Mouse (Mus musculus) telencephalon, adult 2 months (tissue): ENCODE results near the gene Ptprt.

Experiments
- DNase-seq: peaks from one replicate; pipeline ENCODE4 v3.0.0-alpha.2; 2011; ENCODE audit warnings: low read depth, low spot score

Gene Ptprt

DNA sequence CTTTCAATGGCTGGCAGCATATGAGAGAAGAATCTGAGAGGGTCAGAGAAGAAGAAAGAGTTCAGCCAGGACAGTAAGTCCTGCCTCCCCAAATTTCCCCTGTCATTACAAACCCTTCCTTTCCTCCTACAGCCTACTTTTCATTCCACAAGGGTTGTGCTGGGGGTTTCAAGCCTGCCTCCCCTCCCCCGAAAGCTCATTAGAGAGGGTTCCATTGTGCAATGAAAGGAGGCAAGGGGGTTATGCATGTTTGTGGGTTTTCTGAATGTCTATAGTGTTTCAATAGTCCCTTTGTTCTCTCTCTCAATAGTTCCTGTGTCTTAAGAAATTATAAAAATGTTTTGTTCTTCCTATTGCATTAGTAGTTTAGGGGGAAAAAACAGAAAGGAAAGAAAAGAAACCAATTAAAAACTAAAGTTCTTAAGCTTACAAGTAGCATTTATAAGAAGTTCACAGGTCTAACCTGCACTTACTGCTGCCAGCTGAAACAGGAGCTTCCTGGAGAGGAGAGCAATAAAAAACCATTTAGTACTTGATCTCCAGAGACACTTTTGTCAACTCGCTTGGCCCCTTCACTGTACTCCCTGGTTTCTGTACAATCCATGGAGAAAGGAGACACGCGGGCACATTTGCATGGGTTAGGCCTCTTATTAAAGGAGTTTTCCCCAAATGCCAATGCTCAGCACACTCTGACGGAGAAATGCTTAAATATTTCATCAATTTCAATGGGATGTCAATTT is 247.7 kb downstream of the Ptprt start:
- DNase-seq: peak; percentile 43

DNA sequence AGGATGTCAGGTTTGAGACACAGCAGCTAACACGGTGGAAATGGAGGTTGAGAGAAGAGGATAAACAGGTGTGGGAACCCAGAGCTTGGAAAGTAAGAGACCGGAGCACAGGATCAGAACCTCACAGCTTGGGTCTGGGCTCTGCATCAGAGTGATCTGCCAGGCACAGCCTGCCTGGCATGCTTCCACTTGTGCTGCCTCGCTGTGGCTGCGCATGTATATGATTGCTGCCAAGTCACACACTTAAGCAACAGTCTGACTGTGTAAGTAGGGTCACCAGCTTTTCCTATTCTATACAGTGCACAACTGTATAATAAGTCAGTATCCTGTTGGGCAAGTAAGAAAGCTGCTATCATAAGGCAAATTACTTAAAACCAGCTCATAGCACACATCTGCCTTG is 249.9 kb downstream of the Ptprt start:
- no peak for DNase-seq

DNA sequence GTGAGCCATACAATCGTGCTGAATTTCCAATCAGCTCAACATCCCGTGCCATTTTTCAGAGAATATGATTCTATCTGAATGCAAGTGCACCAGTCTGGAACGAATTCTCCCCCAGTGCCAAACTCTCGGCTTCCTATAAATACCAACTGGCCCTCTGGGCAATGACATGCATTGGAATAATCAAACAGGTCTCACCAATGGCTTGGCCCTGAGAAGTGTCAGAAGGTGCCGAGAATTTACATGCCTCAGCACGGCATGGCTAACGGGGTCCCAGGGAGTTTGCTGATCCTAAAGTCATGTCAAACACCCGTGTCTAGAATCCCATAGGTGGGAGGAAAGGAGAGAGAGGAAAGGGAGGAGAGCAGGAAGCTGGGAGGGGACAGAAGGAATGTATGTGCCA is 251.7 kb downstream of the Ptprt start:
- no peak for DNase-seq

DNA sequence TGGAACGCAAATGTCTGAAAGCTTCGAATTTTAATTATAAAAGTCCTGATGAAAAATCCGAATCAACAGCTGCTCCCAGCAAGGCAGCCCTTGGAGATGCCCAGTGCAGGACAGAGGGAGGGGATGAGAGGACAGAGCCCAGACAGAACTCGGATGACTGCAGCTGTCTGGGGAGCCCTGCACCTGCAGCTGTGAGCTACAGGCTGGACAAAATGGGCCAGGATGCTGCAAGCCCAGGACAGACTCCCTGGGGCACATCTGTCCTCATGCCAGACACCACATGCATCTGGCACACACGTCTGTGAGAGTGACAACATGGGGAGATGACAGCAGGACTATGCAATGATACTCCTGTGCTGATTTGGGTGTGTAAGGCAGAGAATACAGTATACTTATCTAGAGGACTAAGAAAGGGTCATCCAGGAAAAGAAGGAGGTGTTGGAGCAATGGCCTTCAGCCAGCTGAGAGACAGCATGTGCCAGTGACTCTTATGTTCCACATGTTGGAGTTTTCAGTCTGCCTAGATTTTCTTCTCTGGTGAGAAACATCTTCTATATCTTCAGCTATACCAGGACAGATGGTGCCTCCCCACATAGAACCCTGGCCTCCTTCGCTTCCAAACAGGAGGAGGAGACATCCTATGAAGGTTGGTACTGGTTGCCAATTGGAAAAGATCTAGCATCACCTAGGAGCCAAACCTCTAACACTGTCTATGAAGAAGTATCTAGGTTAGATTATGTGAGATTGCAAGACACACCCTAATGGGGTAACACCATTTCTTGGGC is 259.4 kb downstream of the Ptprt start:
- DNase-seq: peak; percentile 69

DNA sequence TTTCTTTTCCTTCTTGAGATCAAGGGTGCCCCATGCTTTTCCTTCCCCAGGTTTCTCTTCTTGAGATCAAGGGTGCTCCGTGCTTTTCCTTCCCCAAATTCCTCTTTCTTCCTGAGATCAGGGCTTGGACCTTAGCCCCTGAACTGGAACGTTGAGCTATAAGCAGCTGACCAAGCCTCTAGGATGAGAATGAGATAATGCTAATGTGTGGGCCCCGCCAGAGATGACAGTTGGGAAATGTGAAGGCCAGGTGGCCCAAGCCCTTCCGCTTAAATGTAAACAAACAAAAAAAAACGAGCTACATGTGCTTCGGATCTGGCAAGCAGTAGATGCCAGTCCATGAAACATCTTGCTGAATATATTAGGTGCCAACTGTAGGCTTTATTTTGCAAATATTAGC is 266.3 kb downstream of the Ptprt start:
- no peak for DNase-seq

- no peak for DNase-seq
Observed at GRCm38 (mm10) chr2:162391834-162392233, 269.1 kb downstream of the Ptprt start.

DNA sequence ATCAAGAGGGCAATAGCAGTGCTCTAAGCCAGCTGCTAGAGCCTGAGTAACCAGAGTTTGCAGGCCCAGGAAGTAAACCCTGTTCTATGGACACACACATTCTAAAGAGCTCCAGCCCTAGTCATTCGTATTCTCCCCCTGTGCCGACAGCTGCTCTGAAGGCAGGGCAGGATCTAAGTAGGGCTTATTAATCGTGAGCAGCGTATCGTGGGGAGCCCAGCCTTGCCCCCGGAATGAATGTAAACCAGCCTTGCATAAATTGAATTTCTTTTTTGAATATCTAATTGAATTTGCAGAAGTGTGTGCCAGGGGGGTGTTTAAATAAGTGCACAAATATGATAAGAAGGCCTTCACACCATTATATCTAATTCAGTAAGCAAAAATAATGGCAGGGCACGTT is 283.6 kb downstream of the Ptprt start:
- DNase-seq: no peak

DNA sequence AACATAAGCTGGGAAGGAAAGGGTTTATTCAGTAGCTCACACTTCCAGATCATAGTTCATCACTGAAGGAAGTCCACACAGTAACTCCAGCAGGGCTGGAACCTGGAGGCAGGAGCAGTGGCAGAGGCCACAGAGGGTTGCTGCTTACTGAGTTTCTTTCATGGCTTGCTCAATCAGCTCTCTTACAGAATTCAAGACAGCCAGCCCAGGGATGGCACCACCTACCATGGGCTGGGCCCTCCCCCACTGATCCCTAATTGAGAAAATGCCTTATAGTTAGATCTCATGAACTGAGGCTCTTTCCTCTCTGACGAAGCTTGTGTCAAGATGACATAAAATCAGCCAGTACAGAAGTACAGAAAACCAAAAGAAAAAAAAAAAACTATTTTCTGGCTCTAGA is 311.9 kb downstream of the Ptprt start:
- no peak for DNase-seq

- DNase-seq: no peak
Observed at GRCm38 (mm10) chr2:162341846-162342245, 319.1 kb downstream of the Ptprt start.

- DNase-seq: no peak
Observed at GRCm38 (mm10) chr2:162340231-162340630, 320.7 kb downstream of the Ptprt start.

DNA sequence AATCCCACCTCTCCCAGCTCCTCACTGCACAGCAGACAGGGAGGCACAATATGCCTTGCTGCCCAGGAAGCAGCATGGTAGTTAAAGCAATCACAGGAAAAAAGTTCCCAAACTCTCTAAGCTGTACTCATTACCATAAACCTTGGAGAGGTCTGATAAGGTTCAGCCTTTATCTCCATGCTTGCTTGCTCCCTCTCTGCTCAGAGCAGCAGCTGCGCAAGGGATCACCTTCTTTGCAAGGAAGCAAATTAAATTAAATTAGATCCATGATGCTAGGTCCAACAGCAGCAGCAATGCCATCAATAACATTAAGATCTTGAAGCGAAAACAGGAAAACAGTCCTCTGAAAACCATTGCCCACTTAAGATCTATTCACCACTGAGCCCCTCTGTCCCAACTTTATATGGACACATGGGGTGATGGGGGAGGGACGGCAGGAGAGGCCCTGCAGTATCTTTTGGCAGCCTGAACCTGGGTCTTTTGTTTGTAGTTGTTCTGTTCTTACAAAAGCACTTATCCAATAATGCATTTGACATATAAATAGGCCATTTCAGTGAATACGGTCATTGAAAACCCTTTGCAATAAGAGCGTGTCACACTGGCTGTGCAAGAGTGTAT is 328.8 kb downstream of the Ptprt start:
- DNase-seq: no peak

DNA sequence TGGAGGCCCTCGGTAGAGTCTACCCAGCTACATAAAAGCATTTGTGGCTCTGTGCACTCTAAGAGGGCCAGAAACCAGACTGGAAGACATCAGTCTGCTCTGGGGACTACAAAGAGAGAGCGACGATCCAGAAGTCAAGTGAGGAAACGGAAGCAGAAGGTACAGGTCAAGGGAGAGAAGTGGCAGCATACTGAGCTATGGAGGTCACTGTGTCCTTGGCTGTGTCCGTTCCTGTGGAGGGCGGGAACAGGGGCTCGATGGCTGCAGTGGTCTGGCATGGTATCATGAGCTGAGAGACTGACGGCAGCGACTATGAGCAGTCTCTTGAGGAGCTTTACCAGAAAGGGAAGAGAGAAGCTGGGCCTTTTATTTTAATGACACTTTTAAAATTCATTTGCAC is 331.5 kb downstream of the Ptprt start:
- no peak for DNase-seq

DNA sequence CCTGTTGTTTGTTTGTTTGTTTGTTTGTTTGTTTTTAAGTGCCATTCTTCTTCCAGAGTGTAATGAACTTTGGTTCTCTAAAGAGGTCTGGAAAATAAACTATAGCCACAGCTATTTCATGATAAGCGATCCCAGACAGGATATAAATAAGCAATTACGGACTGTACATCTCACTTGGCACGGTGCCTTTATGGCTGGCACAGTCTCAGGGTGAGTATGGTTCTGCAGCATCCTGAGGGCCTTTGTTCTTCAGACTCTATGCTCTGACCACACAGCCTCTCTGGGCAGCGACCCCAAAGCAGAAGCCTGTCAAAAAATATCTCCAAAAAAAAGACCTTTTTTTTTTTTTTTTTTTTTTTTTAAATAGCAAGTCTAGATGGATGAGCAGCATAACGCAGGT is 338.5 kb downstream of the Ptprt start:
- no peak for DNase-seq

DNA sequence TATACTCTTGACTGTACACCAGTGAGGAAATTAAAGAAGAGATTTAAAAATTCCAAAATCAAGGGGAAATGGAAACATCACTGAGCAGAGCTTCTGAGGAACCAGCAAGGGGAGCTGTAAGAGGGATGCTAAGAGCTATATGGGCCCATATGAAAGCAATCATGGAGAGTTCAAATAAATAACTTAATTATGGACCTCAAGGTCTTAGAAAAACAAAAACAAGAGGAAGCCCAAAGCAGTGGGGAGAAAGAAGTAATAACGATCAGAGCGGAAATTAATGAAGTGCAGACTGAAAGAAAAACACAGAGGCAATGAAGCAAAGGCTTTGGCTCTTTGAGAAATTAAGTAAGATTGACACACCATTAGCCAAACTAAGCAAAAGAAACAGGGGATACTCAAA is 353.0 kb downstream of the Ptprt start:
- no peak for DNase-seq

DNA sequence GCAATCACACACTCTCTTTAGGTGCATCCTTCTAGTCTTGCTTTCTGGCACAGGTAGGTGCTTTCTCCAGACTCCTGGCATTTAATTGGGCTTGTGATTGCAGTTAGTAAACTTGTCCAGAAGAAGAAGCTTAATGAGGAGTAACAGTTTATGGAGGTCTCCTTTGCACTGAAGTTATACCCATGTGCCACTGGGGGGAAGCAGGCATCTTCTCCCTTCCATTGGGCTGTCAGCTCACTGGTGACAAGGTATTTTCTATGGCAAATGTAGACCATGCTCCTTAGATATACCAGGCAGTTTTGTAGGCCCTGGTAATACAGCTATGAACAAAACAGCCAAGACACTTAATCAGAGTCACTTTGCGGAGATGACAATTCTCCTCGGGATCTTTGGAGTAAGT is 366.9 kb downstream of the Ptprt start:
- DNase-seq: no peak

DNA sequence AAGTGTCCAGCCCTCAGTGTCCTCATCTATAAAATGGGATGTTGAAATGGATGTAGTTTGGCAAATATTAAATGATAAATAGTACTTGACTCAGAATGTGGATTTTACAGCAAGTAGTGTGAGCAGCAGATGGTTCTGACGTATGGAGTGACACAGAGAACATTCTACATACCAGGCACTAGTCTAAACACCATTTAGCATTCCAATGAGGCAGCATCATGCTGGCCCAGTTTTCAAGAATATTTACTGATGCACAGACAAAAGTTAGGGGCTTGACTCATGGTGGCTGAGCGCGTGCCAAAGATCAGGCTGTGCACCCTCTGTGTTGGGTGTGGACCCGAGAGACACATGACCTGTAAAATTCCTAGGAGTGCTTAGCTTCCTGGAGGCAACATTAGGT is 378.3 kb downstream of the Ptprt start:
- DNase-seq: no peak

GRCm38 (mm10) chr2:162282121-162282520 is 378.8 kb downstream of the Ptprt start:
- no peak for DNase-seq

GRCm38 (mm10) chr2:162273826-162274225 is 387.1 kb downstream of the Ptprt start:
- DNase-seq: peak; percentile 70

DNA sequence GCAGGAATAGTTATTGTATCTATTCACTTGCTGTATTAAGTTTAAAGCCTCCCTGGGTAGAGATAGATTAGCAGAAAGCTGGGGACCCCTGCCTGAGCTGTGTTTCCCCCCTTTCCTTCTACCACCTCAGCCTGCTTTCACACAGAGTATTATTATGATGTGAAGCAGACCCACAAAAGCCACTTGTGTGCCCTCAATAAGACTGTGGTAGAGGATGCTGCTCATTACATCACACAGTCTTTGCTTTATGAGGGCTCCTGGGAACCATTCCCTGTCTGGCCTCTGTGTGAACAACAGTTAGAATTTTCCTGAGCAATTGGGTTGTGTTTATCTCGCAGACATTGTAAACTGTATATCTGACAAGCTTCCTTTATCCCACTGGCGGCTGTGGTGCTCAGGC is 409.7 kb downstream of the Ptprt start:
- no peak for DNase-seq

GRCm38 (mm10) chr2:162248296-162248695 is 412.7 kb downstream of the Ptprt start:
- DNase-seq: no peak

DNA sequence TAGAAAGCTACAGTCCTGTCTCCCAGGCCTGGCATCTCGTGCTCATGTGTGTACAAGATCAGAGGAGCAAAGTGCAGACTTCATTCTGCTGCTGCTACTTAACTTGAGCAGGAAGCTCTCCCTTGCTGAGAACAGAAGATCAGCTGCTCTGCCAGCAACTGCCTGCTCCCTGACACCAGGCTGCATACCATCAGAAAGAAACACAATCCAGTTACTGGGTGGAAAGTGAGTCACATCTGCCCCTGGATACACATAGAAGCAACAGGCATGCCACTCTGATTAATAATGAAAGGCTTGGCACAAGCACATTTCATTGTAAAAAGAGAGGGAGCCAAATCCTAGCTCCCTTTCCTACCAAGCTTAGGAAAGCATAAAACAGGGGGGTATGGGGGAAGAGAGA is 438.5 kb downstream of the Ptprt start:
- DNase-seq: no peak

GRCm38 (mm10) chr2:162220586-162220985 is 440.4 kb downstream of the Ptprt start:
- DNase-seq: no peak

GRCm38 (mm10) chr2:162219507-162219906 is 441.4 kb downstream of the Ptprt start:
- DNase-seq: peak; percentile 83
